Mouse (Mus musculus) embryonic stem cell, embryonic (primary cell): Measurements from ENCODE around the gene Gm29776.

Source experiments
- CTCF ChIA-PET, 4 experiments: fragments of 300-600 bp in 2 of 4; fragments of 350-600 bp in 2 of 4; sonication (Branson Sonifier 250); formaldehyde crosslinking; loops; one replicate each; lab custom pipeline; 2022; ENCODE audit warnings: inconsistent platforms in 2 of 4; lab: Charles Lee
- POLR2A ChIA-PET, 4 experiments: fragments of 300-600 bp in 2 of 4; fragments of 350-600 bp in 2 of 4; sonication (Branson Sonifier 250); formaldehyde crosslinking; loops; one replicate each; lab custom pipeline; 2022; ENCODE audit warnings: antibody characterized with exemption in 4 of 4, inconsistent platforms in 1 of 4; lab: Charles Lee

Gene Gm29776

DNA sequence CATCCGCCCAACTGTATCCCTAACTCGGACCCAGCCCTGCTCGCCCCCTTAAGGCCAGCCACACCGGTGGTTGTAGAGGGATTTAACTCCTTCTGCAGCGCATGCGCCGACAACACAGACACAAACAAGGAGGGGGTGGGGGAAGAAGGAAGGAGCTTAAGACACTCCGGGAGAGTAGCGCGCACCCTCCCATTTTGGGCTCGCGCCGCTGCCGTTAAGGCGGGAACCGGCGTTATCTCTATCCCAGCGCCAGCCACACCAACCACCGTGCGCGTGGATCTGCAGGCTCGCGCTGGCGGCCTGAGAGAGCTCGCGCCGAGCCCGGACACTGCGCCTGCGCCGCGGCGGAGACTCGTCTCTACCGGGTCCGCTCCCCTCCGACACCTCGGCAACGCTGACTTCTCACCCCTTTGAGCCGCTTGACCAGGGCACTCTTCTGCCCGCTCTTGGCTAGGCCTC, 12.5 kb downstream of the Gm29776 start, which contains the start of gene 1700123O20Rik:
Gene 1700123O20Rik (plus strand): TSS at position 154 of the 459 bp plus-strand sequence.
- ChIA-PET CTCF (interaction anchor here (0.5 to 2.1 kb wide), 32 partner anchors 9 to 273 kb away, joined by 3 to 28 read pairs (median 4); partner anchors contain the start of genes Cdh24 (in 2 of the 4), 4931414P19Rik (in 1 of the 4), Gm17606 (in 1 of the 4) and Slc7a7 (in 1 of the 4)), POLR2A (interaction anchor here (0.6 to 2.4 kb wide), 99 partner anchors 9 to 447 kb away, joined by 3 to 18 read pairs (median 4); partner anchors contain the start of genes Psmb5 (in 3 of the 4), 4931414P19Rik (in 2 of the 4), Cdh24 (in 2 of the 4) and Efs (in 2 of the 4))

- POLR2A ChIA-PET = interaction anchor here (0.6 to 2.4 kb wide), 63 partner anchors 9 to 432 kb away, joined by 3 to 18 read pairs (median 5); partner anchors contain the start of genes Gm29776 (in 2 of the 4), Haus4 (in 2 of the 4), Psmb5 (in 2 of the 4) and 4931414P19Rik (in 1 of the 4)
- CTCF ChIA-PET = interaction anchor here in 3 of 4 experiments (0.5 to 2.1 kb wide), 15 partner anchors 11 to 144 kb away, joined by 3 to 28 read pairs (median 4); partner anchors contain the start of genes Cdh24 (in 2 of the 3), 4931414P19Rik (in 1 of the 3) and Gm17606 (in 1 of the 3)
Measured at GRCm38 (mm10) chr14:54685471-54685870, 13.2 kb downstream of the Gm29776 start.

GRCm38 (mm10) chr14:54682396-54682795, 16.2 kb downstream of the Gm29776 start:
- ChIA-PET POLR2A (interaction anchor here in 1 of 4 experiments (1.0 to 2.9 kb wide), 5 partner anchors 8 to 27 kb away, joined by 3 to 10 read pairs (median 5); no protein-coding TSS in a partner anchor), CTCF (interaction anchor here in 2 of 4 experiments (0.5 to 3.0 kb wide), 5 partner anchors 23 to 176 kb away, joined by 3 to 10 read pairs (median 3); no protein-coding TSS in a partner anchor)

- POLR2A ChIA-PET = interaction anchor here in 3 of 4 experiments (0.6 to 2.6 kb wide), 15 partner anchors 9 to 187 kb away, joined by 3 to 15 read pairs (median 3); partner anchors contain the start of gene Prmt5 (in 1 of the 3)
- CTCF ChIA-PET = interaction anchor here (0.5 to 2.6 kb wide), 10 partner anchors 9 to 187 kb away, joined by 3 to 14 read pairs (median 4); no protein-coding TSS in a partner anchor
Measured at GRCm38 (mm10) chr14:54678657-54679304, 19.9 kb downstream of the Gm29776 start.

DNA sequence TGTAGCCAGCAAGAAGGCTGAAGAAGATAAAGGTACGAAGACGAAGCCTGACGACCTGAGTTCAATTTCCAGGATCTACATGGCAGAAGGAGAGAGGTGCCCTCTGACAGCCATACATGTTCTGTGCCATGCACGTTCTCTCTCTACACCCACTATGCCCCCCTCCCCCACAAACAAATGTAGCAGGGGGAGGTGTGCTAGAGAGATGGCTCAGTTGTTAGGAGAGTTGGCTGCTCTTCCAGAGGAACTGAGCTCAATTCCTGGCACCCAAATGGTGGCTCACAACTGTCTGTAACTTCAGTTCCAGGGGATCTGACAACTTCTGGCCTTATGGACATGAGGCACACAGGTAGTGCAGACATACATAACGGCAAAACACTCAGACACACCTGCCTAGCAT, 22.3 kb downstream of the Gm29776 start:
- POLR2A ChIA-PET = interaction anchor here (0.6 to 3.2 kb wide), 7 partner anchors 10 to 257 kb away, joined by 3 to 17 read pairs (median 4); partner anchors contain the start of genes 1700123O20Rik (in 3 of the 4) and Acin1 (in 3 of the 4)
- CTCF ChIA-PET = interaction anchor here in 2 of 4 experiments (0.7 to 1.0 kb wide), 2 partner anchors 17 to 22 kb away, joined by 3 to 5 read pairs; no protein-coding TSS in a partner anchor

GRCm38 (mm10) chr14:54674317-54674716, 24.3 kb downstream of the Gm29776 start:
- CTCF ChIA-PET = interaction anchor here in 2 of 4 experiments (1.0 to 2.0 kb wide), 3 partner anchors 15 to 169 kb away, joined by 3 to 8 read pairs (median 4); no protein-coding TSS in a partner anchor
- POLR2A ChIA-PET = interaction anchor here (0.5 to 3.2 kb wide), 10 partner anchors 9 to 126 kb away, joined by 3 to 17 read pairs (median 4); partner anchors contain the start of genes 1700123O20Rik (in 2 of the 4) and Acin1 (in 2 of the 4)

DNA sequence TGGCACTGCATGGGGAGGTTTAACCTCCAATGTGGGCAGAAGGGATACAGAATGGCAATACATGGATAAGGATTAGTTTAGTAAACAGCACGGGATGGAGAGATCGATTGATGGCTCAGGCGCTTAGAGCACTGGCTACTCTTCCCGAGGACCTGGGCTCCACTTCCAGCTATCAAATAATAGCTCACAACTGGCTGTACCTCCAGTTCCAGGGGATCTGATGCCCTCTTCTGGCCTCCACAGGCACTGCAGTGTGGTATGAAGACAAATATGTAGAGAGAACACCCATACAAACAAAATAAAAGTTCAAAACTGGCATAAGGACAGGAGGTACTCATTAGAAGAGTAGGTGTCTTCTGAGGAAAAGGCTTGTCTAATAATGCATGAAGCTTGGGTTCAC, 29.3 kb downstream of the Gm29776 start:
- CTCF ChIA-PET = interaction anchor here (0.5 to 3.0 kb wide), 56 partner anchors 8 to 605 kb away, joined by 3 to 51 read pairs (median 4); partner anchors contain the start of genes 1700123O20Rik (in 2 of the 4), Acin1 (in 2 of the 4), Cdh24 (in 2 of the 4) and Cebpe (in 1 of the 4)
- POLR2A ChIA-PET = interaction anchor here in 3 of 4 experiments (0.6 to 2.9 kb wide), 22 partner anchors 9 to 116 kb away, joined by 3 to 20 read pairs (median 4); partner anchors contain the start of genes 1700123O20Rik (in 3 of the 3), Acin1 (in 2 of the 3), Haus4 (in 1 of the 3) and Psmb5 (in 1 of the 3)

DNA sequence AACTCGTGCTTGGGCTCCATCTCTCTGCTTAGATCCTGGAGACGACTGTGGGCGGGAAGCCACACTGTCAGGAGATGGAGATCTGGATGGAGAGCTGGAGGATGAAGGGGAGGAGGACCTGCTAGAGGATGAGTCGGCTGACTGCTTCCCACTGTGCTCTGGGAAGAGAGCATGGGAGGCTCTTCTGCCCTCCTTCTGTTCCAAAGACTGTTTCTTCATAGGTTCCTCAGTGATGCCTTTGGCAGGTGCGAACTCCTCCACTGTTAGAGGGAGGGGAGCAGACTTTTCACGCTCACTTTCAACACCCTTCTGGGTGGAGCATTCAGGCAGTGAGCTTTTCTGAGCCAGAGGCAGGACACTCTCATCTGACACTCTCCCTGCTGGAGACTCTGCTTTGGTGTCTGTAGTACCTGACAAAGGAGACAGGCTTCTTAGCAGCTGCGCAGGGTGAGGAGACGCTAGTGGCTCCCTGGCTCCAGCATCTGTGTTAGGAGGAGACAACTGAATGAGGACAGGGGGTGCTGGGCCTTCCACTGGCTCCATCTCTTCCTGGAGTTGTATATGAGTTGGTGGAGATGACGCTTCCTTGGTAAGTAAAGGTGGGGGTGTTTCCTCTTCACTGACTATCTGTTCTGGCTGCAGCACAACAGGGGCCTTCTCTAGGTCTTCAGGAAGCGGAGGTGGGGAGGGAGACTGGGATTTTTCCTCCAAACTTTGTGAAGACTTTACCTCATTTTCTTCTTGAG, 34.0 kb downstream of the Gm29776 start:
- ChIA-PET POLR2A (interaction anchor here in 2 of 4 experiments (0.6 to 1.5 kb wide), 8 partner anchors 11 to 53 kb away, joined by 3 to 5 read pairs (median 3); partner anchors contain the start of genes 1700123O20Rik (in 2 of the 2) and Acin1 (in 1 of the 2)), CTCF (interaction anchor here in 3 of 4 experiments (0.7 to 2.7 kb wide), 4 partner anchors 11 to 57 kb away, joined by 3 to 9 read pairs (median 4); no protein-coding TSS in a partner anchor)

DNA sequence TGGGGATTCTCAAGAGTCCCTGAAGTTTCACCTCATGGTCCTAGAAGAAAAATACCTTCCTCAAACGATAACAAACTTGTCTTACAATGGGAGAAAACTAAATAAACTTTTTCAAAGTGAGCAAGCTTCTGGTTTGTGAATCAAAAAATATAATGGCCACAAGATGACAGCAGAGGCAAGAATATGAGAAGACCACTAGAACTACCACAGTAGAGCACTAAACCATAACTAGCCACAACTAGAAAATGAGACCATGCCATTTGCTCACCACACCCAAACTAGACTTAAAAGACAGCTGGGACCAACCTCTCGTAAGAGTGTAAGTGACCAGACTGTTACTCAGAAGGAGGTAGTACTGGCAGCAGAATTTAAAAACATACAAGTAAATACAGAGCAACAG, 38.6 kb downstream of the Gm29776 start:
- POLR2A ChIA-PET = interaction anchor here in 3 of 4 experiments (0.6 to 4.0 kb wide), 15 partner anchors 9 to 1707 kb away, joined by 3 to 20 read pairs (median 5); partner anchors contain the start of genes Acin1 (in 2 of the 3), Cdh24 (in 2 of the 3), 1700123O20Rik (in 1 of the 3) and Psmb11 (in 1 of the 3)
- CTCF ChIA-PET = interaction anchor here (0.6 to 7.0 kb wide), 31 partner anchors 9 to 158 kb away, joined by 3 to 44 read pairs (median 4); partner anchors contain the start of genes 1700123O20Rik (in 3 of the 4), Cdh24 (in 1 of the 4) and Cebpe (in 1 of the 4)

DNA sequence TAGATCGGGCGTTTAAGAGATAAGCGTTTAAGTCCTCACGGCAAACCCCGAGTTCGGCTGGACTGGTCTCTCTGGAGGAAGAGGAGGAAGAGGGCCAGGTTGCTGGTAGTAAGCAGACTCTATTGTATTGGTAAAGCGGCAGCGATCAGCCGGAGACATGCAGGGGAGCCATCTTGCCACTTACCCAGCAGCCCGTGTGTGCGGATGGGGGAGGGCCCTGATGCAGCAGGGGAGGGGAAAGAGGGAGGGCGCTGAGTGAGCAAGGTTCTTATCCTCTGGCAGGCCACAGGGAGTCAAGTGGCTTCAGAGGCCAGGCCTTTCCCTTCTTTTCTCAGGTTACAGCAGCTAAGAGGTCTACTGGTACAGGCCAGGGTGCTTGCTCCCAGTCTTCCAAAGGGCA, 45.1 kb downstream of the Gm29776 start:
- CTCF ChIA-PET = interaction anchor here in 2 of 4 experiments (0.6 to 5.9 kb wide), 7 partner anchors 10 to 81 kb away, joined by 3 to 77 read pairs (median 3); partner anchors contain the start of genes Cdh24 (in 2 of the 2) and Gm17606 (in 2 of the 2)
- POLR2A ChIA-PET = interaction anchor here (0.7 to 4.0 kb wide), 22 partner anchors 10 to 170 kb away, joined by 3 to 38 read pairs (median 4); partner anchors contain the start of genes 1700123O20Rik (in 3 of the 4), Acin1 (in 3 of the 4), Cdh24 (in 2 of the 4) and 4931414P19Rik (in 1 of the 4)

- ChIA-PET POLR2A (interaction anchor here (0.6 to 4.0 kb wide), 12 partner anchors 10 to 235 kb away, joined by 3 to 38 read pairs (median 4); partner anchors contain the start of genes Cdh24 (in 2 of the 4), 1700123O20Rik (in 1 of the 4), Acin1 (in 1 of the 4) and Gm17606 (in 1 of the 4)), CTCF (interaction anchor here in 3 of 4 experiments (0.6 to 5.9 kb wide), 7 partner anchors 11 to 469 kb away, joined by 3 to 77 read pairs (median 4); partner anchors contain the start of genes Cdh24 (in 2 of the 3) and Gm17606 (in 2 of the 3))
Measured at GRCm38 (mm10) chr14:54652787-54653186, 45.8 kb downstream of the Gm29776 start.

- ChIA-PET CTCF (interaction anchor here (0.6 to 5.9 kb wide), 123 partner anchors 8 to 941 kb away, joined by 3 to 77 read pairs (median 4); partner anchors contain the start of genes 1700123O20Rik (in 4 of the 4), Cdh24 (in 4 of the 4), 4931414P19Rik (in 2 of the 4) and Acin1 (in 2 of the 4)), POLR2A (interaction anchor here (0.6 to 5.5 kb wide), 40 partner anchors 8 to 228 kb away, joined by 3 to 38 read pairs (median 4); partner anchors contain the start of genes Cdh24 (in 4 of the 4), 1700123O20Rik (in 3 of the 4), Acin1 (in 2 of the 4) and Haus4 (in 2 of the 4))
Measured at GRCm38 (mm10) chr14:54651556-54651955, 47.1 kb downstream of the Gm29776 start.

GRCm38 (mm10) chr14:54650621-54651454, 47.8 kb downstream of the Gm29776 start:
- CTCF ChIA-PET = interaction anchor here (0.6 to 5.9 kb wide), 129 partner anchors 9 to 942 kb away, joined by 3 to 77 read pairs (median 4); partner anchors contain the start of genes 1700123O20Rik (in 4 of the 4), Cdh24 (in 4 of the 4), 4931414P19Rik (in 2 of the 4) and Acin1 (in 2 of the 4)

DNA sequence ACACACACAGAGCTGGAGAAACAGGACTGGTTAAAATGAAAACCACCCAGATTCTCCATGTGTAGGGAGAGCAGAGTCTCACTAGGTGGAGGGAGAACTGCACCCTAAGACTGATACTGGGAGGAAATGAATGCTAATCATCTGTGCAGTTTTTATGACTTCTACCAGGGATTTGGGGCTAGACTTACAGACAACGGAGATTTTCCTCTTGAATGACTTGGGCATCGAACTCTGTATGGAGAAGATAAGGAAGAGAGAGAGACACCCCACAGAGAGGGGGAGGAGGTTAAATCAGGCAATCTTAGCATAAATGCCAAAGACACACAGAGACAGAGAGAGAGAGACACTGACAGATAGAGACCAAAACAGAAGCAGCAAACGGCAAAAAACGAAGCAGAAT, 50.7 kb downstream of the Gm29776 start:
- ChIA-PET POLR2A (interaction anchor here in 2 of 4 experiments (1.1 to 5.5 kb wide), 4 partner anchors 11 to 76 kb away, joined by 4 to 28 read pairs (median 10); partner anchors contain the start of genes 1700123O20Rik (in 1 of the 2) and Acin1 (in 1 of the 2)), CTCF (interaction anchor here (0.6 to 1.9 kb wide), 7 partner anchors 9 to 1559 kb away, joined by 3 to 5 read pairs (median 3); no protein-coding TSS in a partner anchor)

More at GRCm38 (mm10) chr14:54650621-54651454, 47.8 kb downstream of the Gm29776 start:
- POLR2A ChIA-PET = interaction anchor here (0.6 to 5.5 kb wide), 46 partner anchors 9 to 227 kb away, joined by 3 to 38 read pairs (median 4); partner anchors contain the start of genes 1700123O20Rik (in 4 of the 4), Cdh24 (in 4 of the 4), Acin1 (in 2 of the 4) and Haus4 (in 2 of the 4)
